Mouse (Mus musculus) forebrain, embryonic 10.5 days (tissue): ENCODE measurements around the gene Fam168a. TPM values are rescaled to one million over a fixed set of nuclear protein-coding genes. Genes with fewer than 3 reads are reported as not detected.

Experiments
- DNase-seq: peaks from one replicate; pipeline ENCODE4 v3.0.0-alpha.2; 2017; ENCODE audit warnings: low spot score; ENCODE audit errors: extremely low spot score
- H3K27ac ChIP-seq: fragments of 300-500 bp; sonication (generic); 2 replicates; pipeline ENCODE4 v1.5.1; 2016; ENCODE audit warnings: mild to moderate bottlenecking
- H3K27me3 ChIP-seq: fragments of 300-500 bp; sonication (generic); 2 replicates; pipeline ENCODE4 v1.6.1; 2016; ENCODE audit warnings: mild to moderate bottlenecking; ENCODE audit not compliant: poor library complexity, severe bottlenecking
- H3K36me3 ChIP-seq: fragments of 300-500 bp; sonication (generic); replicated peaks from 2 replicates; pipeline ENCODE4 v1.6.1; 2016; ENCODE audit warnings: mild to moderate bottlenecking, moderate library complexity
- H3K4me1 ChIP-seq: fragments of 300-500 bp; sonication (generic); 2 replicates; pipeline ENCODE4 v1.6.1; 2016
- H3K4me3 ChIP-seq: fragments of 300-500 bp; sonication (generic); 2 replicates; pipeline ENCODE4 v1.5.1; 2016; ENCODE audit warnings: mild to moderate bottlenecking, moderate library complexity
- H3K9me3 ChIP-seq: fragments of 300-500 bp; sonication (generic); 2 replicates; pipeline ENCODE4 v1.6.1; 2016; ENCODE audit warnings: mild to moderate bottlenecking, moderate library complexity
- WGBS: fragments of 180-500 bp; shearing (Covaris S2); methylation state at CpG from one replicate; pipeline ENCODE4 v1.1.7; 2016; 5-methylcytosine and 5-hydroxymethylcytosine counted together
- polyA plus RNA-seq: library from polyadenylated mRNA; unstranded; fragments of >200 nt; fragmentation: Nextera tagmentation; extraction: Ambion mirVana; gene quantifications from 2 replicates; pipeline ENCODE4 v1.2.1, GENCODE M21; 2016

Gene Fam168a
- polyA plus RNA-seq, 1 experiment from 2014 or later, result 35.8 TPM

- Histone ChIP-seq H3K36me3 (peaks cover 3% of the 10 kb centered on the region; the same call in 1 of the 2 replicates), H3K4me3 (no peak overlapping the region), H3K9me3 (no peaks in the 10 kb centered on the region), H3K27ac (no peak overlapping the region), H3K4me1 (peaks cover 12% of the 10 kb centered on the region), H3K27me3 (no peaks in the 10 kb centered on the region)
- WGBS, result 91% methylated on average over 5 of the region's 5 CpGs
- no peak for DNase-seq
Observed at GRCm38 (mm10) chr7:100811912-100812311, 105.5 kb downstream of the Fam168a start.

GRCm38 (mm10) chr7:100812641-100813040 lies 106.2 kb downstream of the Fam168a start:
- Histone ChIP-seq H3K4me3 (no peak overlapping the region), H3K36me3 (peaks cover 3% of the 10 kb centered on the region; the same call in 1 of the 2 replicates), H3K27me3 (no peaks in the 10 kb centered on the region), H3K27ac (no peak overlapping the region), H3K4me1 (peaks cover 17% of the 10 kb centered on the region), H3K9me3 (no peaks in the 10 kb centered on the region)
- DNase-seq, result no peak
- 93% methylated on average over 5 of the region's 5 CpGs for WGBS

GRCm38 (mm10) chr7:100815900-100816570 lies 109.6 kb downstream of the Fam168a start:
- Histone ChIP-seq H3K36me3 (no peaks in the 10 kb centered on the region), H3K4me3 (no peak overlapping the region), H3K9me3 (no peaks in the 10 kb centered on the region), H3K27ac (no peak overlapping the region), H3K27me3 (no peaks in the 10 kb centered on the region), H3K4me1 (peaks cover 17% of the 10 kb centered on the region)
- WGBS, result 62% methylated on average over 8 of the region's 8 CpGs
- peak; percentile 36 for DNase-seq

- Histone ChIP-seq H3K4me3 (no peak overlapping the region), H3K27ac (no peak overlapping the region), H3K4me1 (peaks cover 17% of the 10 kb centered on the region), H3K36me3 (no peaks in the 10 kb centered on the region), H3K27me3 (no peaks in the 10 kb centered on the region), H3K9me3 (no peaks in the 10 kb centered on the region)
- WGBS, result 90% methylated on average over 6 of the region's 6 CpGs
- no peak for DNase-seq
Observed at GRCm38 (mm10) chr7:100816759-100817441, 110.5 kb downstream of the Fam168a start.

- no peak overlapping the region for H3K27ac ChIP-seq
- no peaks in the 10 kb centered on the region for H3K36me3 ChIP-seq
- no peaks in the 10 kb centered on the region for H3K27me3 ChIP-seq
- H3K9me3 ChIP-seq, result no peaks in the 10 kb centered on the region
- peaks cover 17% of the 10 kb centered on the region for H3K4me1 ChIP-seq
- DNase-seq, result no peak
- H3K4me3 ChIP-seq, result no peak overlapping the region
- 90% methylated on average over 2 of the region's 2 CpGs for WGBS
Observed at GRCm38 (mm10) chr7:100817442-100817760, 111.0 kb downstream of the Fam168a start.

DNA sequence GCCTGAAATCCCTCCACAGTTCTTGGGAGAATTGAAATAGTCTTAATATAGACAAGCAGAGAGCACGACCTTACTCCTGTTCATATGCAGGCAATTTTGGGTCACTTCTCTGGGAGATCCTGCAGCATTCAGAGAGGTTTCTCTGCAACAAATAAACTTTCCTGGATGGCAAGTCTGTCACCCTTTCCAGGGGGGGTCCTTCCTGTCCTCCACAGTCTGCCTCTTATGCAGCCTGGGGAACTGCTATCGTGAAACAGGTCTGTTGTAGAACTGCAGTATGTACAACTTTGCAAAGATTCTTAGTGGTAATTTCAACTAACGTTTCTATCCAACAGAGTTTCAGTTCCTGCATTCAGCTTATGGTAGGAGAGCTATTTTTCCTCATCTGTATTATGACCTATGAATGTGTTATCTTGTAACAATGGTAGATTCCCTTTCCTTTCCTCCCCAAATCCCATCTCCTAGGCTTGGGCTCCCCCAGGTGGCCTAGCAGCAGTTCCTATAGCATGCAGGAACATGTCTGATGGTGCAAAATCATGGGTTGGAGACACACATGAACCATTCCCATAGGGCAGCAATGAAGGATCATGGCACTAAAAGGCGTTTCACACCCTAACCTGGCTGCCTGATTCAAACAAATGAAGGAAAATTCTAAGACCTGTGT lies 112.1 kb downstream of the Fam168a start:
- Histone ChIP-seq H3K4me3 (no peak overlapping the region), H3K4me1 (peaks cover 17% of the 10 kb centered on the region), H3K27me3 (no peaks in the 10 kb centered on the region), H3K9me3 (no peaks in the 10 kb centered on the region), H3K27ac (no peak overlapping the region), H3K36me3 (no peaks in the 10 kb centered on the region)
- 89% methylated on average over 4 of the region's 4 CpGs for WGBS
- DNase-seq, result no peak

- 95% methylated on average over 3 of the region's 3 CpGs for WGBS
- no peak overlapping the region for H3K4me3 ChIP-seq
Observed at GRCm38 (mm10) chr7:100824661-100825060, 118.2 kb downstream of the Fam168a start.

GRCm38 (mm10) chr7:100828549-100828948 lies 122.1 kb downstream of the Fam168a start:
- no peaks in the 10 kb centered on the region for H3K4me1 ChIP-seq
- whole genome bisulfite sequencing, result 91% methylated on average over 2 of the region's 2 CpGs
- no peak overlapping the region for H3K27ac ChIP-seq
- no peak overlapping the region for H3K4me3 ChIP-seq
- H3K36me3 ChIP-seq, result peaks cover 38% of the 10 kb centered on the region
- no peak for DNase-seq
- H3K27me3 ChIP-seq, result no peaks in the 10 kb centered on the region
- H3K9me3 ChIP-seq, result no peaks in the 10 kb centered on the region

More at GRCm38 (mm10) chr7:100824661-100825060, 118.2 kb downstream of the Fam168a start:
- peaks cover 26% of the 10 kb centered on the region for H3K36me3 ChIP-seq
- no peak overlapping the region for H3K27ac ChIP-seq
- H3K4me1 ChIP-seq, result no peaks in the 10 kb centered on the region
- no peaks in the 10 kb centered on the region for H3K27me3 ChIP-seq
- no peak for DNase-seq
- no peaks in the 10 kb centered on the region for H3K9me3 ChIP-seq

- peaks cover 63% of the 10 kb centered on the region for H3K36me3 ChIP-seq
- no peak for DNase-seq
- H3K4me1 ChIP-seq, result no peaks in the 10 kb centered on the region
- H3K27me3 ChIP-seq, result no peaks in the 10 kb centered on the region
- 94% methylated on average over 1 of the region's 1 CpGs for WGBS
- H3K27ac ChIP-seq, result no peak overlapping the region
- no peak overlapping the region for H3K4me3 ChIP-seq
- H3K9me3 ChIP-seq, result no peaks in the 10 kb centered on the region
Observed at GRCm38 (mm10) chr7:100833859-100834258, 127.4 kb downstream of the Fam168a start.

- H3K9me3 ChIP-seq, result no peaks in the 10 kb centered on the region
- WGBS, result 82% methylated on average over 7 of the region's 7 CpGs
- H3K27ac ChIP-seq, result no peak overlapping the region
- DNase-seq, result no peak
- no peaks in the 10 kb centered on the region for H3K27me3 ChIP-seq
- no peaks in the 10 kb centered on the region for H3K4me1 ChIP-seq
- peaks cover 70% of the 10 kb centered on the region for H3K36me3 ChIP-seq
- H3K4me3 ChIP-seq, result no peak overlapping the region
Observed at GRCm38 (mm10) chr7:100835168-100835567, 128.7 kb downstream of the Fam168a start.

- H3K9me3 ChIP-seq, result no peaks in the 10 kb centered on the region
- H3K36me3 ChIP-seq, result peaks cover 70% of the 10 kb centered on the region
- no peaks in the 10 kb centered on the region for H3K27me3 ChIP-seq
- H3K4me3 ChIP-seq, result no peak overlapping the region
- H3K27ac ChIP-seq, result no peak overlapping the region
- H3K4me1 ChIP-seq, result no peaks in the 10 kb centered on the region
- no peak for DNase-seq
- WGBS, result 91% methylated on average over 6 of the region's 6 CpGs
Observed at GRCm38 (mm10) chr7:100835711-100836110, 129.3 kb downstream of the Fam168a start.

DNA sequence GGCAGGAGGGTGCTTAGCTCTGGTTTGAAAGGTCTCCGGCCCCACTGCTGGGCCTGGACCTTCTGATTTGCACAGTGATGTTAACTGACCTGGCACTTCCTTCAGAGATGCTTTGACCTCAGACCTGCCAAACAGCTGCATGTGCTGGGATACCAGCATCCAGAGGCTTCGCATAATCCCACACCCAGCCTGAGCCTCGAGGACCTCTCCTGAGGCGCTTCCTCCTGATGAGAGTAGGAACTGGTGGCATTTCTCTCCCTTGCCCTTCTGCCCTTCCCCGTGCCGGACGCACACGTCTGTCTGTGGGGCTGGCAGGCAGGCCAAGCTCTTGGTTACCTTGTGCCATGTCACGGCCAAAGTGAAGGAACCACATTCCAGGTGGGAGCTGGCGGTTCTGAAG lies 130.2 kb downstream of the Fam168a start:
- H3K9me3 ChIP-seq, result no peaks in the 10 kb centered on the region
- no peak overlapping the region for H3K27ac ChIP-seq
- 93% methylated on average over 10 of the region's 10 CpGs for WGBS
- no peak for DNase-seq
- H3K4me1 ChIP-seq, result no peaks in the 10 kb centered on the region
- peaks cover 63% of the 10 kb centered on the region for H3K36me3 ChIP-seq
- H3K4me3 ChIP-seq, result no peak overlapping the region
- H3K27me3 ChIP-seq, result no peaks in the 10 kb centered on the region

- no peak for DNase-seq
- Histone ChIP-seq H3K4me3 (no peak overlapping the region), H3K27ac (no peak overlapping the region), H3K36me3 (peaks cover 69% of the 10 kb centered on the region), H3K9me3 (0 out of 2 replicates have a peak, but pooled peaks cover 4% of the 10 kb centered on the region), H3K27me3 (no peaks in the 10 kb centered on the region), H3K4me1 (no peaks in the 10 kb centered on the region)
- 84% methylated on average over 1 of the region's 1 CpGs for WGBS
Observed at GRCm38 (mm10) chr7:100837701-100838100, 131.3 kb downstream of the Fam168a start.
